Mouse (Mus musculus) CH12.LX (cell line): Measurements from ENCODE around the gene Tmem178. TPM values are rescaled to one million over a fixed set of nuclear protein-coding genes. Genes with fewer than 3 reads are reported as not detected.

Experiments used
- DNase-seq: peaks from one replicate; pipeline ENCODE4 v3.0.0-alpha.2; 2013; ENCODE audit errors: extremely low read depth
- H3K27ac ChIP-seq: 2 replicates; pipeline ENCODE4 v1.5.1; 2012; ENCODE audit warnings: low read depth, mild to moderate bottlenecking, control low read depth, moderate library complexity; ENCODE audit not compliant: insufficient read depth
- H3K27me3 ChIP-seq: replicated peaks from 2 replicates; pipeline ENCODE3; 2012; ENCODE audit warnings: inconsistent platforms
- H3K36me3 ChIP-seq, 2 experiments: replicated peaks in 1 of 2; 2 replicates each; pipeline versions ENCODE3 to v1.6.1; 2012; ENCODE audit warnings: inconsistent platforms in 1 of 2, low read length in 1 of 2, mild to moderate bottlenecking in 1 of 2, mixed read lengths in 1 of 2, moderate library complexity in 1 of 2; ENCODE audit not compliant: control insufficient read depth in 1 of 2, insufficient read depth in 1 of 2
- H3K4me1 ChIP-seq, 2 experiments: 2 replicates each; pipeline ENCODE4 v1.6.1; 2012; ENCODE audit warnings: inconsistent platforms in 1 of 2, moderate library complexity in 1 of 2; ENCODE audit not compliant: insufficient read depth in 2 of 2, control insufficient read depth in 1 of 2
- H3K4me2 ChIP-seq: 2 replicates; pipeline ENCODE4 v1.6.1; 2012; ENCODE audit warnings: low read depth, mild to moderate bottlenecking, control low read depth; ENCODE audit not compliant: poor library complexity, insufficient read depth, severe bottlenecking
- H3K4me3 ChIP-seq, 3 experiments: fragments of 150-350 bp in 1 of 3; sonication (generic) in 1 of 3; replicated peaks in 1 of 3; 2 replicates each; pipeline versions ENCODE3 to v1.5.1; 2011 to 2012; ENCODE audit warnings: low read depth in 2 of 3, low read length in 2 of 3, mild to moderate bottlenecking in 2 of 3, moderate library complexity in 2 of 3, control low read depth in 1 of 3, improper control_type of control experiment in 1 of 3, inconsistent platforms in 1 of 3, mixed read lengths in 1 of 3; ENCODE audit not compliant: poor library complexity in 1 of 3
- H3K79me2 ChIP-seq: replicated peaks from 2 replicates; pipeline ENCODE4 v1.6.1; 2012; ENCODE audit warnings: mild to moderate bottlenecking, moderate library complexity; ENCODE audit not compliant: control insufficient read depth, poor library complexity, insufficient read depth, severe bottlenecking; ENCODE audit errors: extremely low read depth
- H3K9ac ChIP-seq: 2 replicates; pipeline ENCODE4 v1.6.1; 2012; ENCODE audit warnings: low read depth, mild to moderate bottlenecking, control low read depth, moderate library complexity; ENCODE audit not compliant: insufficient read depth
- H3K9me3 ChIP-seq: replicated peaks from 2 replicates; pipeline ENCODE3; 2012; ENCODE audit warnings: low read length, inconsistent platforms, mixed read lengths
- BHLHE40 ChIP-seq: IDR thresholded peaks from 2 replicates; pipeline ENCODE4 v1.6.1; 2011; ENCODE audit warnings: mild to moderate bottlenecking, low read depth, low read length, improper control_type of control experiment
- CHD1 ChIP-seq: IDR thresholded peaks from 2 replicates; pipeline ENCODE4 v1.6.1; 2012; ENCODE audit warnings: low read depth, low read length, improper control_type of control experiment, inconsistent platforms
- CHD2 ChIP-seq: IDR thresholded peaks from 2 replicates; pipeline ENCODE4 v1.6.1; 2011; ENCODE audit warnings: low read length, improper control_type of control experiment
- CTCF ChIP-seq, 2 experiments: IDR thresholded peaks in 1 of 2; conservative IDR thresholded peaks in 1 of 2; 2 replicates each; pipeline ENCODE4 v1.5.1; 2011 to 2012; ENCODE audit warnings: low read depth in 2 of 2, low read length in 2 of 2, improper control_type of control experiment in 1 of 2, inconsistent platforms in 1 of 2, mild to moderate bottlenecking in 1 of 2, moderate library complexity in 1 of 2
- EP300 ChIP-seq: IDR thresholded peaks from 2 replicates; pipeline ENCODE4 v1.6.1; 2011; ENCODE audit warnings: low read length, improper control_type of control experiment
- ETS1 ChIP-seq: conservative IDR thresholded peaks from 2 replicates; pipeline ENCODE4 v1.6.1; 2012; ENCODE audit warnings: low read depth, mild to moderate bottlenecking, inconsistent platforms, low read length, improper control_type of control experiment, moderate library complexity
- GABPA ChIP-seq: IDR thresholded peaks from 2 replicates; pipeline ENCODE4 v1.6.1; 2012; ENCODE audit warnings: low read depth, low read length, improper control_type of control experiment, inconsistent platforms; ENCODE audit not compliant: insufficient replicate concordance
- HCFC1 ChIP-seq: IDR thresholded peaks from 2 replicates; pipeline ENCODE4 v1.6.1; 2012; ENCODE audit warnings: low read depth, mild to moderate bottlenecking, inconsistent platforms, low read length, improper control_type of control experiment
- IRF4 ChIP-seq: IDR thresholded peaks from 2 replicates; pipeline ENCODE4 v1.6.1; 2014; ENCODE audit warnings: low read depth, mild to moderate bottlenecking, inconsistent platforms, low read length, improper control_type of control experiment
- JUND ChIP-seq: conservative IDR thresholded peaks from 2 replicates; pipeline ENCODE4 v1.6.1; 2011; ENCODE audit warnings: low read depth, low read length, improper control_type of control experiment
- KAT2A ChIP-seq: IDR thresholded peaks from 2 replicates; pipeline ENCODE4 v1.6.1; 2012; ENCODE audit warnings: low read length, improper control_type of control experiment, inconsistent platforms; ENCODE audit not compliant: insufficient replicate concordance
- MAFK ChIP-seq: IDR thresholded peaks from 2 replicates; pipeline ENCODE4 v1.6.1; 2011; ENCODE audit warnings: low read length, improper control_type of control experiment; ENCODE audit not compliant: insufficient replicate concordance
- MEF2A ChIP-seq: IDR thresholded peaks from 2 replicates; pipeline ENCODE4 v1.6.1; 2014; ENCODE audit warnings: low read depth, mild to moderate bottlenecking, inconsistent platforms, low read length, improper control_type of control experiment, borderline replicate concordance
- MXI1 ChIP-seq: IDR thresholded peaks from 2 replicates; pipeline ENCODE4 v1.6.1; 2011; ENCODE audit warnings: mild to moderate bottlenecking, low read depth, low read length, improper control_type of control experiment
- MYC ChIP-seq: IDR thresholded peaks from 2 replicates; pipeline ENCODE4 v1.6.1; 2011; ENCODE audit warnings: low read depth, mild to moderate bottlenecking, improper control_type of control experiment, low read length
- NRF1 ChIP-seq: IDR thresholded peaks from 2 replicates; pipeline ENCODE4 v1.6.1; 2014; ENCODE audit warnings: low read depth, mild to moderate bottlenecking, inconsistent platforms, low read length, improper control_type of control experiment, moderate library complexity
- PAX5 ChIP-seq: IDR thresholded peaks from 2 replicates; pipeline ENCODE4 v1.6.1; 2012; ENCODE audit warnings: low read length, inconsistent platforms, mixed read lengths
- POLR2A ChIP-seq: IDR thresholded peaks from 2 replicates; pipeline ENCODE4 v1.6.1; 2011; ENCODE audit warnings: low read depth, mild to moderate bottlenecking, improper control_type of control experiment, low read length
- POLR2AphosphoS2 ChIP-seq: IDR thresholded peaks from 2 replicates; pipeline ENCODE4 v1.6.1; 2011; ENCODE audit warnings: low read depth, low read length, improper control_type of control experiment
- RCOR1 ChIP-seq: conservative IDR thresholded peaks from 2 replicates; pipeline ENCODE4 v1.6.1; 2012; ENCODE audit warnings: low read depth, mild to moderate bottlenecking, inconsistent platforms, low read length, improper control_type of control experiment
- SMC3 ChIP-seq: IDR thresholded peaks from 2 replicates; pipeline ENCODE4 v1.6.1; 2011; ENCODE audit warnings: low read depth, low read length, improper control_type of control experiment
- TBP ChIP-seq: conservative IDR thresholded peaks from 2 replicates; pipeline ENCODE4 v1.6.1; 2011; ENCODE audit warnings: low read depth, low read length, improper control_type of control experiment
- USF1 ChIP-seq: IDR thresholded peaks from 2 replicates; pipeline ENCODE4 v1.6.1; 2014; ENCODE audit warnings: low read depth, mild to moderate bottlenecking, inconsistent platforms, low read length, improper control_type of control experiment
- USF2 ChIP-seq: conservative IDR thresholded peaks from 2 replicates; pipeline ENCODE4 v1.6.1; 2011; ENCODE audit warnings: low read depth, low read length, improper control_type of control experiment
- ZMIZ1 ChIP-seq: IDR thresholded peaks from 2 replicates; pipeline ENCODE4 v1.6.1; 2012; ENCODE audit warnings: low read depth, mild to moderate bottlenecking, inconsistent platforms, low read length, improper control_type of control experiment
- dilution Hi-C: fragments of 300-500 bp; cut with MboI; formaldehyde crosslinking; loops from 2 replicates; pipeline ENCODE4 v1.14.3; 2020; ENCODE audit warnings: low sequenced_read_pairs; ENCODE audit not compliant: extremely low pct_unique_long_range_greater_than_20kb, extremely low pct_ligation_motif_present
- in situ Hi-C: fragments of 300-500 bp; cut with MboI; formaldehyde crosslinking; loops from 3 replicates; pipeline ENCODE4 v1.14.3; 2019; ENCODE audit warnings: low sequenced_read_pairs, low pct_ligation_motif_present, low pct_unique_long_range_greater_than_20kb, mixed read lengths
- polyA plus RNA-seq: library from polyadenylated mRNA; unstranded; fragments of >175 nt; gene quantifications from 2 replicates; pipeline ENCODE4 v1.2.1, GENCODE M21; 2012; ENCODE audit warnings: low read depth; ENCODE audit not compliant: insufficient read length
- total RNA-seq, 2 experiments: library from RNA; depleted of rRNA; stranded (reverse); fragments of 300-350 nt in 1 of 2; fragments of >200 nt in 1 of 2; gene quantifications; 2 replicates each; pipeline ENCODE4 v1.2.3; 2012 to 2014

Gene Tmem178
- total and polyA plus RNA-seq, 3 experiments, result not detected

DNA sequence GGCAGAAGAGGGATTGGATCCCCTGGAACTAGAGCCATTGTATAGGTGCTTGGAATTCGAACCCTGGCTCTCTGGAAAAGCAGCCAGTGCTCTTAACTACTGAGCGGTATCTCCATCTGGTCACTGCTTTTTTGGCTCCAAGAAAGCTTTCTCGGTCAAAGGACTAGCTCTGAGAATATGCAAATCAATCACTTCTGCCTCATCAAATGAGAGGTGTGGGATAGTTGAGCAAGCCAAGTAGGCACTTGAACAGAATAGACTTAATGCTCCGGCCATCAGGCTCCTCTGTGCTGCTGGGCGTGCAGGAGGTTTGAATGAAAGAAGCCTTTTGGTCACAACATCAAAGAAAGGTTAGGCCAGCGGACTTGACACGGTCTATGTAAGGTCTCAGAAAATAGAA lies 5.0 kb downstream of the Tmem178 start:
- H3K79me2 ChIP-seq, result no peaks in the 10 kb centered on the region
- H3K4me1 ChIP-seq, result no peaks in the 10 kb centered on the region
- H3K9me3 ChIP-seq, result peaks cover 6% of the 10 kb centered on the region
- no peak overlapping the region for H3K9ac ChIP-seq
- H3K4me2 ChIP-seq, result no peak overlapping the region
- no peak overlapping the region for H3K27ac ChIP-seq
- DNase-seq, result no peak
- H3K4me3 ChIP-seq, result no peak overlapping the region
- TF ChIP-seq HCFC1 (no peak), BHLHE40 (no peak), MXI1 (no peak), CHD1 (no peak), KAT2A (no peak), GABPA (no peak), ZMIZ1 (no peak), ETS1 (no peak), SMC3 (no peak), MYC (no peak), MEF2A (no peak), POLR2AphosphoS2 (no peak)
- no peaks in the 10 kb centered on the region for H3K27me3 ChIP-seq
- dilution Hi-C loops, result no loop called here
- H3K36me3 ChIP-seq, result no peaks in the 10 kb centered on the region
- in situ Hi-C loops, result no loop called here

DNA sequence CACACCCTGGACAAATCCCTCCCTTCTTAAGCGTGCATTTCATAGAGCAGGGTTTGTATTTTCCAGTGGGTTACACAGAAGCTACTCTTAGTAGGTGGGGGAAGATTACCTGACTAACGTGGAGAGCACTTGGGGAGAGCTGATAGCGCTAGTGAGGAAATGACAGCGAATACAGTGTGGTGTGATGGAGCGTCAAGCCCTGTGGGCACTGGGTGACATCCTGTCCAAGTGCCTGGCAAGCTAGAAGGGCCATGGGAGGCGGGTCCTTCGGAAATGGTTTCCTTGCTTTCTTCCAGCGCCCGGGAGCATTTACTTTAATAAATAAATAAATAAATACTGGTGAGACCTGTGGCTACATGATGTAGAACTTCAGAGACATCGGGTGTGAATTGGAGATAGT lies 5.5 kb downstream of the Tmem178 start:
- dilution Hi-C loops (no loop called here), in situ Hi-C loops (no loop called here)
- Histone ChIP-seq H3K79me2 (no peaks in the 10 kb centered on the region), H3K27me3 (no peaks in the 10 kb centered on the region), H3K9me3 (peaks cover 1% of the 10 kb centered on the region), H3K4me3 (no peak overlapping the region), H3K4me2 (no peak overlapping the region), H3K27ac (no peak overlapping the region), H3K4me1 (no peaks in the 10 kb centered on the region), H3K36me3 (no peaks in the 10 kb centered on the region), H3K9ac (no peak overlapping the region)
- TF ChIP-seq JUND (no peak), EP300 (no peak), USF1 (no peak), CTCF (conservative IDR thresholded peaks at IDR 0.05 in 1 of 2, IDR thresholded peaks at IDR 0.05 in 1 of 2; ENCODE audit: low read depth in 2 of 2, low read length in 2 of 2) (no peak), POLR2A (no peak), CHD2 (no peak), MEF2A (no peak), MYC (no peak), CHD1 (no peak), USF2 (no peak), NRF1 (no peak), GABPA (no peak), SMC3 (no peak), HCFC1 (no peak), MAFK (no peak), RCOR1 (no peak), PAX5 (no peak), TBP (no peak), IRF4 (no peak), ETS1 (no peak)
- no peak for DNase-seq
